Comparison of ENCODE assay signal across 11 mouse cellular contexts in the genomic region with DNA sequence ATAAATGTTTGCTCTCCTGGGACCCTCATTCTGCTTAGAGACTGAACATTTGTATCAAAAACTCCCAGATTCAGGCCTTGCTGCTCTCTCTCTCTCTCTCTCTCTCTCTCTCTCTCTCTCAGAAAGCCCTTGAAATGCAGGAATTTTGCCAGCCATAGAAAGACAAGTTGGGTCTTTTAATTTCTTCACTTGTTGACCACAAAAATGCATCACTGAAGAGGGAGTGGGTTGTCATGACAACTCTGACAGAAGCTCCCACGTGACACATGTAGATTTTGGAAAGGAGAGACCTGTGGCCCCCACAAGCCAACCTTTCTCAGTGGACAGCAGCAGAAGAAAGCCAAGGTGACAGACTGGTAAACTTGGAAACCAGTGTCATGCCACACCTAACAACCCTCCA.
"Had no signal": no experiment of that assay in that cellular context is flagged by ENCODE, and none has a peak within 500 bp of the region (broad histone marks: within the 10 kb centered on the region; RNA-seq: fewer than 3 reads in every experiment).

No protein-coding gene starts in this region.

- H3K27ac ChIP-seq: kidney, embryonic 15.5 days; limb, embryonic 15.5 days; liver, embryonic 12.5 days; midbrain, embryonic 10.5 days; neural tube, embryonic 12.5 days had no signal

- H3K36me3 ChIP-seq: kidney, embryonic 15.5 days; limb, embryonic 15.5 days; liver, embryonic 12.5 days; midbrain, embryonic 10.5 days; neural tube, embryonic 12.5 days had no signal

- H3K9me3 ChIP-seq: limb, embryonic 15.5 days had no signal

- H3K4me2 ChIP-seq: kidney, embryonic 15.5 days; limb, embryonic 15.5 days; liver, embryonic 12.5 days; neural tube, embryonic 12.5 days had no signal

- DNase-seq: kidney, adult 2 months; kidney, postnatal 14 days; lung, postnatal 4 days; midbrain, embryonic 14.5 days; thymus, postnatal 4 days had no signal

- H3K27me3 ChIP-seq: kidney, embryonic 15.5 days; limb, embryonic 15.5 days; liver, embryonic 12.5 days; neural tube, embryonic 12.5 days had no signal

- H3K9ac ChIP-seq: kidney, embryonic 15.5 days; limb, embryonic 15.5 days; liver, embryonic 12.5 days; neural tube, embryonic 12.5 days had no signal

- H3K4me3 ChIP-seq: kidney, embryonic 15.5 days; limb, embryonic 15.5 days; liver, embryonic 12.5 days; midbrain, embryonic 10.5 days; neural tube, embryonic 12.5 days had no signal

- H3K4me1 ChIP-seq: kidney, embryonic 15.5 days; limb, embryonic 15.5 days; liver, embryonic 12.5 days; midbrain, embryonic 10.5 days; neural tube, embryonic 12.5 days had no signal

- ATAC-seq: intestine, embryonic 16.5 days; liver, embryonic 12.5 days had no signal
